Mouse (Mus musculus) macrophage (primary cell): ENCODE data around the gene Kpna3. TPM values are rescaled to one million over a fixed set of nuclear protein-coding genes. Genes with fewer than 3 reads are reported as not detected.
"Not testable (repeated sequence)": the region's sequence is repeated elsewhere in the genome, so short reads cannot be mapped to it uniquely, and the experiment has no call there.

Source experiments
- H3K27ac ChIP-seq: fragments of 350-480 bp; formaldehyde crosslinking; 2 replicates; pipeline ENCODE4 v1.9.0; 2021
- H3K36me3 ChIP-seq: fragments of 350-480 bp; formaldehyde crosslinking; 2 replicates; pipeline ENCODE4 v1.9.0; 2021; ENCODE audit errors: inconsistent target
- H3K4me3 ChIP-seq: fragments of 350-480 bp; formaldehyde crosslinking; 2 replicates; pipeline ENCODE4 v1.9.0; 2021; ENCODE audit errors: inconsistent target
- H3K79me2 ChIP-seq: fragments of 350-480 bp; formaldehyde crosslinking; 2 replicates; pipeline ENCODE4 v1.9.0; 2021; ENCODE audit errors: inconsistent target
- WGBS: methylation state at CpG from one replicate; pipeline ENCODE4 v1.1.7; 2026; ENCODE audit warnings: inconsistent platforms; ENCODE audit not compliant: missing documents; 5-methylcytosine and 5-hydroxymethylcytosine counted together
- polyA plus RNA-seq: library from polyadenylated mRNA; stranded (reverse); fragments of 250-400 nt; gene quantifications from 3 replicates; pipeline ENCODE4 v1.2.4, GENCODE M21; 2018; ENCODE audit warnings: inconsistent platforms

The Kpna3 gene
- polyA plus RNA-seq, 1 experiment from 2014 or later, result 59.7 TPM

GRCm38 (mm10) chr14:61360131-61360980 lies 79.3 kb downstream of the Kpna3 start, which contains the start of gene Ebpl:
Gene Ebpl (minus strand): TSS chr14:61360439.
- 2% methylated on average over 40 of the region's 40 CpGs for WGBS
- Histone ChIP-seq H3K27ac (0 out of 2 replicates have a peak within 1 kb of the TSS, but pooled peaks have one; percentile 25), H3K36me3 (no peaks in the 10 kb centered on the region), H3K4me3 (peak within 1 kb of the TSS; percentile 38), H3K79me2 (no peaks in the 10 kb centered on the region)

DNA sequence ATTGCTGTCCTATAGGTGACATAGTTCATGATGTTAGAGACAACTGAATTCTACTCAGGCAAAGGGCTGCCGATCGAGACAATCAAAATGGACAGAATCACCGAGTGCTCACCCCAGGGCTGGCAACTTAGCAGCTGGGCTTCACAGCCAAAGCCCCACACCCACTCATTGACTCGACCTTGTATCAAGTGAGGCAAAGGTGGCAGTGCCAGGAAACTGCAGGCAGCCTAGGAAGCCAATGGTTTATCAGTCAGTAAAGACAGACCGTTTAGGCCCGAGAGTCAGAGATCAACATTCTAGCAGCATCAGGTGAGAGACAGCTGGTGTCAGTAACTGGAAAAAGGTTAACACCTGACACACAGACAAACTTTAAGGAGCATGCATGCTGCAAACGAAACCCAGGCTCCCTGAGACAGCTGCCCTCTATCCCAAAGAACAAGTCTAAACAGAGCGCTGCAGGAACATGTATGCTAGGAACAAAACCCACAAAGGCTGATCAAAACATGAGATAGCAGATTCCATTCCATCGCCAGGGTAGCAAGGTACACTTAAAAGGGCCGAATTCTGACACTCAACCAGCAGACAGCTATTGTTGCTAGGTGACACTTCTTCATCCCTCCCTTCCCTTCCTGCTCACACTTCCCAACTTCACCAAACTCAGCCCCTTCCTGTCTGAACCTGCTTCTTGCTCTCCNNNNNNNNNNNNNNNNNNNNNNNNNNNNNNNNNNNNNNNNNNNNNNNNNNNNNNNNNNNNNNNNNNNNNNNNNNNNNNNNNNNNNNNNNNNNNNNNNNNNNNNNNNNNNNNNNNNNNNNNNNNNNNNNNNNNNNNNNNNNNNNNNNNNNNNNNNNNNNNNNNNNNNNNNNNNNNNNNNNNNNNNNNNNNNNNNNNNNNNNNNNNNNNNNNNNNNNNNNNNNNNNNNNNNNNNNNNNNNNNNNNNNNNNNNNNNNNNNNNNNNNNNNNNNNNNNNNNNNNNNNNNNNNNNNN lies 85.1 kb downstream of the Kpna3 start:
- Histone ChIP-seq H3K36me3 (no peaks in the 10 kb centered on the region), H3K4me3 (no peak overlapping the region), H3K79me2 (no peaks in the 10 kb centered on the region), H3K27ac (no peak overlapping the region)
- 79% methylated on average over 10 of the region's 10 CpGs for WGBS

DNA sequence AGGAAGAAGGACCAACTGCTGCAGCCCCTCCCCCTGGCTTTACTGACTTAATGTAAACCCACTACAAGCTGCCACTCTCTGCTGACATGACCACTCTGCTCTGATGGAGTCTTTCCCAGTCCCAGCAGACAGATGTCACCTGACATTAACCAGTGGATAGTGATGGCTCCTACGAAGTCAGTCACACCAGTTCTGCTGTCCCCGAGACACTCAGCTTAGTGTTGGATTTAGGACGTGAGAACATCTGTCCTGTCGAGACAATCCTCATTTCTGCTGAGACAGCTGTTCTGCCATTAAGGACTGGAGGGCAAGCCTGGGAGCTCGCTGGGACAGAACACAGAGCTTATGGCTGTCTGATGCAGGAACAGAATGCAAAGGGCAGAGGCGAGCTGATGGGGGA lies 88.9 kb downstream of the Kpna3 start:
- Histone ChIP-seq H3K79me2 (no peaks in the 10 kb centered on the region), H3K4me3 (no peak overlapping the region), H3K36me3 (no peaks in the 10 kb centered on the region), H3K27ac (no peak overlapping the region)
- WGBS, result 98% methylated on average over 6 of the region's 6 CpGs

DNA sequence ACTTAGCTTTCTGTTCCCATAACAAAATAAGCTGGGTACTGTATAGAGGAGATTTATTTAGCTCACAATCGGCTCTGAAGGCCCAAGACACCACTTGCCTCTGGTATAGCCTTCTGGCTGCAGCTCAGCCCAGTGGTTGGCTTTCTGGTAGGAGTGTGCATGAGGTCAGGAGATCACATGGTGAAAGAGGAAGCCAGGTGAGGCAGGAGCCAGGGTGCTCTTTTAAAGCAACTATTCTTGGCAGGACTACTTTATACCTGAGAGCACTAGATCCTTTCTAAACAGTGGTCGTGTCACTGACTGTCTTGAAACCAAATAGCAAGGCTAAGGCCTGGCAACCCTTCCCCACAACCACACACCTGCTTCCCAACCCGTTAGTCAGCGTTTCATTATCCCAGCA lies 89.8 kb downstream of the Kpna3 start:
- H3K27ac ChIP-seq, result no peak overlapping the region
- WGBS, result 94% methylated on average over 4 of the region's 4 CpGs
- H3K79me2 ChIP-seq, result no peaks in the 10 kb centered on the region
- no peak overlapping the region for H3K4me3 ChIP-seq
- no peaks in the 10 kb centered on the region for H3K36me3 ChIP-seq

DNA sequence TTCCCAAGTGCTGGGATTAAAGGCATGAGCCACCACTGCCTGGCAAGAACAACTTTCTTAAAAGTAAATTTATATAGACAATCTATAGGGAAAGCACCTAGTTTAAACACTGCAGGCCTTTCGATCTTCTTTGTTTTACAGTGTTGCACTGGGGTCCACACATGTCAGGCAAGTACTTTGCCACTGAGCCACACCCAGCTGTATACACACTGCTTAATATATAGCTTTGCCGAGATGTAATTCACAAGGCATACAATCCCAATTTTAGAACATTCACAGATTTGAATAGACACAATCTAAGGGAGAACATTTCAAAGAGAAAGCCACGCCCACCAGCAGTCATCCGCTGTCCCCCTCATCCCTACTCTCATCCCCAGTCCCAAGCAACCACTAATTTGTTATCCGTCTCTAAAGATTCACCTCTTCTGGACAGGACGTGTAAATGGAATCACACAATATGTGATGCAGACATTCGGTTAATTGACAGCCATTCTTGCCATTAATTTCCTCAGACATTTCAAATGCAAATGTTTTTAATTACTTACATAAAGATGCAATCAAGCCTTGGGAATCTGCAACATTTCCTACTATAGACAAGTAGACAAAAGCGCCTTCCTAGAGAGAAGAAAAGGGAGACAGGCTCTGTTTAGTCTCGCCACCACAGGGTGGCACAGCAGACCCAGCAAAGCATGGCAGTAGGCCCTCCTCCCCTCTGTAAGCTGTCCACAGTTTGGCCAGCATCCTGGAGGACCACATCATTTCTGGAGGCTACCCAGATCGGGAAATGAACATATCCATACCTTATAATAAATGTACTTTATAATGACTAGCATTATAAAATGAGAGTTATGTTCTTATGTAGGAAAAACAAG lies 92.6 kb downstream of the Kpna3 start:
- Histone ChIP-seq H3K36me3 (no peaks in the 10 kb centered on the region), H3K79me2 (no peaks in the 10 kb centered on the region), H3K27ac (no peak overlapping the region), H3K4me3 (no peak overlapping the region)
- 95% methylated on average over 9 of the region's 10 CpGs for WGBS

- no peak overlapping the region for H3K4me3 ChIP-seq
- no peaks in the 10 kb centered on the region for H3K79me2 ChIP-seq
- 91% methylated on average over 5 of the region's 5 CpGs for WGBS
- H3K36me3 ChIP-seq, result no peaks in the 10 kb centered on the region
- no peak overlapping the region for H3K27ac ChIP-seq
Observed at GRCm38 (mm10) chr14:61344590-61344989, 95.1 kb downstream of the Kpna3 start.

DNA sequence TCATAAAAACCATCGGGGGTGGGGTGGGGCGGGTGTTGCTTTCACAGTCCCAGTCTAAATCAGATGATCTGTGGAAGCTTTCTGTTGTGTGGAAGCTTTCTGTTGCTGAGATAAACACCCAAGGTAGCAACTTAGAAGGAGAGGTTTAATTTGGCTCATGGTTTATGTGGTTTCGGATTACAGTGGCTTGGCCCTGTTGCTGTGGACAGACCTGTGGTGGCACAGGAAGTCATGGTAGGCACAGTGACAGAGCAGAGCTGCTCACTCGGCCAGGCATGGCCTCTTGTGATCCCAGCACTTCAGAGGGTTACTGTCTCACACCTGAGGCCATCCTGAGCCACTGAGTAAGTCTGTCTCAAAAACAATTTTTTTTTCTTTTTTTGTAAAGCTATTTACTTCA lies 100.3 kb downstream of the Kpna3 start:
- no peak overlapping the region for H3K4me3 ChIP-seq
- no peaks in the 10 kb centered on the region for H3K36me3 ChIP-seq
- WGBS, result 87% methylated on average over 4 of the region's 4 CpGs
- H3K79me2 ChIP-seq, result no peaks in the 10 kb centered on the region
- H3K27ac ChIP-seq, result no peak overlapping the region

- WGBS, result 22% methylated on average over 13 of the region's 13 CpGs
- H3K79me2 ChIP-seq, result no peaks in the 10 kb centered on the region
- no peaks in the 10 kb centered on the region for H3K36me3 ChIP-seq
- H3K4me3 ChIP-seq, result no peak overlapping the region
- no peak overlapping the region for H3K27ac ChIP-seq
Observed at GRCm38 (mm10) chr14:61330996-61331561, 108.6 kb downstream of the Kpna3 start.

DNA sequence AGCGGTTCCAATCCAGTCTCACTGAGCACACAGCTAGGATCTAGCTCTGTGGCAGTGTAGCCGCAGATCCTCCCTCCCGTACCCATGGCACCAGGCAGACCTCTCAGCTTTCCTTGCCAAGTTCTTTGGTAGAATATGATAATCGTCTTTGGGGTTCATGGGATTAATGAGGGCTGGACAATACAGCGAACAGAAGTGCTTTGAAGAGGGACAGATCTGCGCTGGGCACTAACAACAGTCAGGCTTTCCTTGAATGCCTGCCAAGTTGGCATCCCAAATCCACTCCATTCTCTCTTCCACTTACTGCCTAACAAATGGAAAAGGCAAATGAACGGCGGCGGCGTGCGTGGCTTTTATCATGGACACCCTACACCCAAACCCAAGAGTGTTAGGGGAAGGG lies 109.1 kb downstream of the Kpna3 start:
- Histone ChIP-seq H3K79me2 (no peaks in the 10 kb centered on the region), H3K36me3 (no peaks in the 10 kb centered on the region), H3K27ac (no peak overlapping the region), H3K4me3 (no peak overlapping the region)
- 97% methylated on average over 11 of the region's 11 CpGs for WGBS

DNA sequence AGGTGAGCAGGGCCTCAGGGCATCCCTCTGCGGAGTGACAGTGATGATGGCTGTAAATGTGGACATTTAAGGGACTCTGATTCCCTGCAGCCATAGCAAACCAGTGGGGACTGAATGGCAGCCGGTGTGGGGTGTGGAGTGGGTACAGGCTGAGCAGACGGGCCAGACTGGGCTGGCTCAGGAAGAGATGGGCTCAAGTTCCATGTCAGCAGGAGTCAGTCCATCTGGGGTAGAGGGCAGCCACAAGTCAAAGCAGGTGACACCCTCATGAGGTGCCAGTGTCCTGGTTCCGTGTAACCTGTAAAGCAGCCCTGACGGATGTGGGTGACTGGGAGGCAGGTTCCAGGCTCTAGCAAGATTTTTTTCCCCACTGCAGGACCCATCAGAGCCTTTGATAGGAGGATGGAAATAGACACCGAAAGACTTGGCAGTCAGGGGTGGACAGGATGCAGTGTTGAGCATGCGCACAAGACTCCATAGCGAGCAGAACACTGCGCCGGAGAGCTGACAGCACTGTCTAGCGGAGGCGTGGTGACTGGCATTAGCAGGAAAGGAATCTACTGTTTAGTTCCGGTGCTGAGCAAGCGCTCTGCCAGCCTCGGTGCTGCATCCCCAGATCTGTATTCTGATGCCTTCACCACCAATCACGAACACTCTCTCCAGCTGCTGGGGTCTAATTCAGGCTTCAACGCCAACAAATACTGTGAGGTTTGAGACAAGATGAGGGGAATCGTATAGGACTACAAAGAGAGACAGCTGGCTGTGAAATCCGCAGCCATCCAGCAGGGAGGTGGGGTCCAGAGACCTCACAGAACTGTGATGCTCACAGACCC lies 111.8 kb downstream of the Kpna3 start:
- 50% methylated on average over 19 of the region's 19 CpGs for WGBS
- no peak overlapping the region for H3K4me3 ChIP-seq

GRCm38 (mm10) chr14:61327007-61327406 lies 112.7 kb downstream of the Kpna3 start:
- not testable (repeated sequence) for H3K27ac ChIP-seq, H3K36me3 ChIP-seq, H3K79me2 ChIP-seq, H3K4me3 ChIP-seq
- WGBS, result 70% methylated on average over 6 of the region's 6 CpGs

More for the DNA sequence above, 111.8 kb downstream of the Kpna3 start:
- H3K79me2 ChIP-seq, result no peaks in the 10 kb centered on the region
- no peak overlapping the region for H3K27ac ChIP-seq
- H3K36me3 ChIP-seq, result no peaks in the 10 kb centered on the region

DNA sequence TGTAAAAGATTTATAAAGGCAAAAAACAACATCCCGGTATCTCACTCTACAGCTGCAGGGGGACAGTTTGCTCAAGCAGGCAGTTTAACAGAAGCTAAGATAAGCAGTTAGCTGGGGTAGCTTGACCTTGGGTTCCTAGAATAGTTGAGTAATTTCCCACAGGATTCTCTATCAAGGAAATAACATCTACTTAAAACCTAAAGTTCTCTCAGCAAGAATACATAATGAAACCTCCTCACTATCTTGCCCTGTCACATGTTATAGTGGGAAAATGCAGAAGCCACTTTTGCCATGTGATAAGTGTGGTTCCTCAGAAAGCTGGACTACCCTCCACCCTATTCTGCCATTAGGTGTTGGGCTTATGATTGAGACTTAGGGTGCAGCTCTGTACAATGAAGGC lies 116.9 kb downstream of the Kpna3 start:
- Histone ChIP-seq H3K79me2 (no peaks in the 10 kb centered on the region), H3K36me3 (no peaks in the 10 kb centered on the region), H3K27ac (no peak overlapping the region), H3K4me3 (no peak overlapping the region)
- WGBS, result 85% methylated on average over 1 of the region's 1 CpGs

DNA sequence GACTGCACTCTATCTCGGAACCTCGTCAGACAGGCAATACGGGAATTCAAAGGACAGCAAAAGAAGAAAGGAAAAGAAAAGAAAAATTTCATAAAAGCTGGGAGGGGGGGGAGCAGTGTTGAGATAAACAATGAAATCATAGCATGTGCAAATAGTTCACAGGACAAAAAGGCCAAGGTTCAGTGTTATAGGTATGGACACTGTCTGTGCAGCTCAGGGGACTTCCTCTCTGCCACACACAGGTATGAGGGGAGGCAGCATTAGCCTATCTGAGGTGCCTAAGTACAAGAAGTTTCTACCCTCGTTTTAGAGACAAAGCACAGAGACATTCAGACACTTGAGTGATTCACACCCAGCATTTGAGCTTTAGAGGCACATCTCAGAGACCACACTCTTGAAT lies 118.5 kb downstream of the Kpna3 start:
- 86% methylated on average over 4 of the region's 4 CpGs for WGBS
- Histone ChIP-seq H3K27ac (no peak overlapping the region), H3K79me2 (no peaks in the 10 kb centered on the region), H3K4me3 (no peak overlapping the region), H3K36me3 (no peaks in the 10 kb centered on the region)
